Mouse (Mus musculus) heart, adult 2 months (tissue): ENCODE results near the gene Aprt.

Source experiments
- CTCF ChIP-seq: fragments of 200-600 bp; IDR thresholded peaks from 2 replicates; pipeline ENCODE4 v1.8.1; 2022; ENCODE audit warnings: antibody characterized with exemption, mild to moderate bottlenecking, moderate library complexity
- POLR2A ChIP-seq: fragments of 200-500 bp; IDR thresholded peaks from 2 replicates; pipeline ENCODE4 v1.6.1; 2011; ENCODE audit warnings: mild to moderate bottlenecking, low read depth, low read length, control low read depth; ENCODE audit not compliant: insufficient read depth

DNA sequence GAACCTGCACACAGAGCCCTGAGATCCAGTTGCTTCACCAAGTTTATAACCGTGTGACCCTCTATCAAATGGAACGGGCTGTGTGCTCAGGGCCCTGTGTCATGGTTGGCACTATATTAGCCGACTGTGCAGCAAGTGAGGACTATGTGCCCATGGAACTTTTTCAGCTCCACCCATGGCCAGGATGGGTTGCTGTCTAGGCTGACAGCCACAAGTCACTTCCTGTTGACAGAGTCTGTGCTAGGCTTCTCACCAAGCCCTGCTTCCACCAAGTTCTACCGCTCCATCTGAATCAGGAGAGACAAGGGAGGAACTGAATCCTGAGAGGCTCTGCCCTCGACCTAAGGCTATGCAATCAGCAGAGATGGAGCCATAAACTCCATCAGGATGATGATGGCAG, 15.5 kb downstream of the Aprt start:
- TF ChIP-seq CTCF: no peak
- no peak for TF ChIP-seq POLR2A
